Mouse (Mus musculus) neural tube, embryonic 15.5 days (tissue): ENCODE measurements around the gene Zmiz2. TPM values are rescaled to one million over a fixed set of nuclear protein-coding genes. Genes with fewer than 3 reads are reported as not detected.
"Not testable (repeated sequence)": the region's sequence is repeated elsewhere in the genome, so short reads cannot be mapped to it uniquely, and the experiment has no call there.

ENCODE experiments used
- ATAC-seq: fragments of 200-750 bp; cut with Nextera tagmentation; 2 replicates; pipeline ENCODE4 v1.8.0; 2017; ENCODE audit warnings: mild to moderate bottlenecking, moderate TSS enrichment, moderate library complexity; ENCODE audit not compliant: low FRiP score
- H3K27ac ChIP-seq: fragments of 300-500 bp; sonication (generic); replicated peaks from 2 replicates; pipeline ENCODE4 v1.5.1; 2015; ENCODE audit warnings: mild to moderate bottlenecking, inconsistent platforms
- H3K27me3 ChIP-seq: fragments of 300-500 bp; sonication (generic); replicated peaks from 2 replicates; pipeline ENCODE4 v1.6.1; 2015; ENCODE audit warnings: inconsistent platforms
- H3K36me3 ChIP-seq: fragments of 300-500 bp; sonication (generic); 2 replicates; pipeline ENCODE4 v1.6.1; 2015; ENCODE audit warnings: inconsistent platforms
- H3K4me1 ChIP-seq: fragments of 300-500 bp; sonication (generic); 2 replicates; pipeline ENCODE4 v1.6.1; 2015; ENCODE audit warnings: inconsistent platforms
- H3K4me2 ChIP-seq: fragments of 300-500 bp; sonication (generic); 2 replicates; pipeline ENCODE4 v1.6.1; 2015; ENCODE audit warnings: inconsistent platforms, mild to moderate bottlenecking, moderate library complexity
- H3K4me3 ChIP-seq: fragments of 300-500 bp; sonication (generic); replicated peaks from 2 replicates; pipeline ENCODE4 v1.5.1; 2015; ENCODE audit warnings: mild to moderate bottlenecking, inconsistent platforms
- H3K9ac ChIP-seq: fragments of 300-500 bp; sonication (generic); replicated peaks from 2 replicates; pipeline ENCODE4 v1.6.1; 2015; ENCODE audit warnings: mild to moderate bottlenecking, inconsistent platforms
- H3K9me3 ChIP-seq: fragments of 300-500 bp; sonication (generic); replicated peaks from 2 replicates; pipeline ENCODE4 v1.6.1; 2016; ENCODE audit warnings: inconsistent platforms
- WGBS: fragments of 180-500 bp; shearing (Covaris S2); methylation state at CpG from one replicate; pipeline ENCODE4 v1.1.7; 2015; ENCODE audit warnings: mixed read lengths; 5-methylcytosine and 5-hydroxymethylcytosine counted together
- polyA plus RNA-seq: library from polyadenylated mRNA; unstranded; fragments of >200 nt; fragmentation: Nextera tagmentation; extraction: Ambion mirVana; gene quantifications from 2 replicates; pipeline ENCODE4 v1.2.1, GENCODE M21; 2015

Gene Zmiz2
- polyA plus RNA-seq, 1 experiment from 2014 or later, result 28.3 TPM

DNA sequence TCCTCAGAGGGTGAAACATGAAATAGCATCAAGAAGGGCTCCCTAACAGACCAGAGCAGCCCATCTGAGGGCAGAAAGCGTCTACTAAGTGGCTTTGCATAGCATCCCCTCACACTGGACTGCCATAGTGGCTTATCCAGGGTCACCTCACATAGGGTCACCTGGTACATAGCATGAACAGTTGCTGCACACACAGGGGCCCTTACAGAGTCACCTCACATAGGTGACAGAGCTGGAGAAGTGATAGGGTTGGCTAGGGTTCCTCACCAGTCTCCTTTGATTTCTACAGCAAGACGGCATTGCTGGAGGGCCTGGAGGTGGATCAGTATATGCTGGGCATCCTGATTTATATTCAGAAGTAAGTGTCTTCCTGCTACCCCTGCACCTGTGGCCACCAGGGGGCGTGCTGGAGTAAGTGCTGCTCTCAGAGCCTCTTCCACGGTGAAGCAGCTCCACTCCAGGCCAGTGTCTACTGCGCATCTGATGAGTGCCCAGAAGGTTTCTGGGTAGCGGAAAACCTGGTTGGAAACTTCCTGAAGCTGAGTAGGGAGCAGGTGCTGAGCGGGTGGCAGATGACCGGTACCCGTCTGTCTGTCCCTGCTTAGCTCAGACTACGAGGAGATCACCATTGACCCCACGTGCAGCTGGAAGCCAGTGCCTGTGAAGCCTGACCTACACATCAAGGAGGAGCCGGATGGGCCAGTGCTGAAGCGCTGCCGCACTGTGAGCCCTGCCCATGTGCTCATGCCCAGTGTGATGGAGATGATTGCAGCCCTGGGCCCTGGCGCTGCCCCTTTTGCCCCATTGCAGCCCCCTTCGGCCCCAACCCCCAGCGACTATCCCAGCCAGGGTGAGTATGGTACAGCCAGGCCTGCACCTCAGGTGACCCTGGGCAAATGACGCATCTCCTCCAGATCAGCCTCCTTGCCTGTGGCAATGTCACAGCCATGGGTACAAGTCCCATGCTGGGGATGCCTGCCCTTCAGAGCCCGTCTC, 13.9 kb downstream of the Zmiz2 start:
- Histone ChIP-seq H3K9me3 (no peaks in the 10 kb centered on the region), H3K4me2 (no peak overlapping the region), H3K27me3 (no peaks in the 10 kb centered on the region), H3K36me3 (peaks cover 83% of the 10 kb centered on the region), H3K4me1 (peaks cover 27% of the 10 kb centered on the region), H3K9ac (no peak overlapping the region), H3K27ac (no peak overlapping the region), H3K4me3 (no peak overlapping the region)
- WGBS, result 89% methylated on average over 19 of the region's 19 CpGs
- ATAC-seq, result no peak

DNA sequence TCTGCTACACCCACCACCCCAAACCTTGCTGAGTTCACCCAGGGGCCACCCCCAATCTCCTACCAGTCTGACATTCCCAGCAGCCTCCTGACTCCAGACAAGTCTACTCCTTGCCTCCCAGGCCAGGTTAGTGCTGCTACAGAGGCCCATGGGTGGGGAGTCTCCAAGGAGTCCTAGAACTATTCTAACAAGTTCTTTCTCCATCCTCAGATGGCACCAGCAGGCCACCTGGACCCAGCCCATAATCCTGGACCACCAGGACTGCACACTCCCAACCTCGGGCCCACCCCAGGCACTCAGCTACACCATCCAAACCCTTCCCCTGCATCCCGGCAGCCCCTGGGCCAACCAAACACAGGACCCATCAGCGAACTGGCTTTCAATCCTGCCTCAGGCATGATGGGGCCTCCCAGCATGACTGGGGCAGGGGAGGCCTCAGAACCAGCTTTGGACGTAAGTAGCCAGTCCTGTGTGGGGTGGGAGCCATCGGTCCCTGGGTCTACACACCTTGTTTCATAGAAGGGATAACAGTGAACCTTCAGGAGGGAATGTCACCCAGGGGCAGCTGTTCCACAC, 15.0 kb downstream of the Zmiz2 start:
- no peaks in the 10 kb centered on the region for H3K9me3 ChIP-seq
- H3K4me3 ChIP-seq, result no peak overlapping the region
- peaks cover 27% of the 10 kb centered on the region for H3K4me1 ChIP-seq
- no peaks in the 10 kb centered on the region for H3K27me3 ChIP-seq
- H3K9ac ChIP-seq, result no peak overlapping the region
- peaks cover 73% of the 10 kb centered on the region for H3K36me3 ChIP-seq
- ATAC-seq, result no peak
- H3K4me2 ChIP-seq, result no peak overlapping the region
- WGBS, result 87% methylated on average over 5 of the region's 5 CpGs
- H3K27ac ChIP-seq, result no peak overlapping the region

DNA sequence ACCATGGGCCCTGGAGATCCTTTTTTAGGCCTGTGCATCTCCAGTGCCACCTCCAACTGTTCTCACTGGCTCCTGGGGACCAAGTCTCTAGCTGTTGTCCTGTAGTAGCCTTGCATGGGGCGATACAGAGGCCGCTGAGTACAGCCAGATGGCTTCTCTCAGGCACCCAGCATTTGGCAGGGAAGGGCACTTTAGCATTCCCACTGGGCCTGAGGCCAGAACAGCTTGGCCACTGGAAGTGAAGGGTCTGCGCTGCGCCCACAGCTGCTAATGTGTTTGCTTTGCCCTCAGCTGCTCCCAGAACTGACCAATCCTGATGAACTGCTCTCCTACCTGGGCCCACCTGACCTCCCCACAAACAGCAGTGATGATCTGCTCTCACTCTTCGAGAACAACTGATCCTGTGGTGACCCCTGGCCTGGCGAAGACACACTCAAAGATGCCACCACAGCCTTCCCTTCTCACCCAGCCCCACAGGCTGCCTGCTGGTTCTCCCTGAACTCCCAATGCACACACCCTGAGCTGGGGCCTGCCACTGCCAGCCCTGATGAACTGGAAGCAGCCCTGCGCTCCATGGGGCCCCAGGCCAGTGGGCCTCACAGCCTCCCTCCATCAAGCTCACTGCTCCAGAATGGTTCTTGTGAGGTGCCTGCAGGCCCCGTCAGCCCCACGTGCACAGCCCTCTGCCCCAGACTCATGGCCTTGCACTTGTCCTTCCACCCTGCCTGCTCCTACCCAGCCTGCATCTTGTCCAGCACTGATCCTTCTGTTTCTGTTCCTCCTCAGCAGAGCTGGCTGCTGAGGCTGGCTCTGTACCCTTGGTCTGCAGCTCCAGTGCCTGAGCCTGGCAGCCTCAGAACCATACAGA, 16.1 kb downstream of the Zmiz2 start:
- Histone ChIP-seq H3K4me2 (no peak overlapping the region), H3K27me3 (no peaks in the 10 kb centered on the region), H3K4me1 (peaks cover 27% of the 10 kb centered on the region), H3K27ac (peak overlapping the region; percentile 75), H3K9ac (0 out of 2 replicates have a peak overlapping the region, but pooled peaks have one; percentile 3), H3K4me3 (no peak overlapping the region), H3K36me3 (peaks cover 63% of the 10 kb centered on the region), H3K9me3 (no peaks in the 10 kb centered on the region)
- ATAC-seq, result no peak
- 90% methylated on average over 9 of the region's 9 CpGs for WGBS

DNA sequence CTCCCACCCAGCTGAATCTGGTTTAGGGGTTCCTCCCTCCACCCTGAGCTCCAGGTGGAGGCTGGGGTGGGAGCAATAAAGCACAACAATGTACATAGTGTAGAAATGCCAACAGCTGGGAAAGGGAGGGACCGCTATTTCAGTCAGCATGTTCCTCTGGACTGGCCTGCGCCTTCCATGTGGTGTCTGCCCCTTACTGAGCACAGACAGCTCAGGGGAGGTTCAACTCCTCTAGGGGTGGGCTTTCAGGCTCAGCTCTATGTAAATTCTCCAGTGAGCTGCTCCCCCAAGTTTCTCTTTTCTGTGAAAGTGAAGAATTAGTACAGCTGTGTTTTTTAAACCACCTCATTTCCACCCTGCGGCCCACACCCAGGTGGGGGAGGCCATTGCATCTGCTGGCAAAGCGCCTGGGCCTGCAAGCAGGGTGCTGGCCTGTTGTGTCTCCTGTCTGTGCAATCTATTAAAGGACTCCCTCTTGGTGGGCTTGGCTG, 16.8 kb downstream of the Zmiz2 start:
- peaks cover 56% of the 10 kb centered on the region for H3K36me3 ChIP-seq
- ATAC-seq, result no peak
- H3K27ac ChIP-seq, result peak overlapping the region; percentile 75
- no peaks in the 10 kb centered on the region for H3K9me3 ChIP-seq
- H3K27me3 ChIP-seq, result no peaks in the 10 kb centered on the region
- 73% methylated on average over 4 of the region's 4 CpGs for WGBS
- H3K4me2 ChIP-seq, result no peak overlapping the region
- no peak overlapping the region for H3K4me3 ChIP-seq
- peaks cover 27% of the 10 kb centered on the region for H3K4me1 ChIP-seq
- H3K9ac ChIP-seq, result 0 out of 2 replicates have a peak overlapping the region, but pooled peaks have one; percentile 17

DNA sequence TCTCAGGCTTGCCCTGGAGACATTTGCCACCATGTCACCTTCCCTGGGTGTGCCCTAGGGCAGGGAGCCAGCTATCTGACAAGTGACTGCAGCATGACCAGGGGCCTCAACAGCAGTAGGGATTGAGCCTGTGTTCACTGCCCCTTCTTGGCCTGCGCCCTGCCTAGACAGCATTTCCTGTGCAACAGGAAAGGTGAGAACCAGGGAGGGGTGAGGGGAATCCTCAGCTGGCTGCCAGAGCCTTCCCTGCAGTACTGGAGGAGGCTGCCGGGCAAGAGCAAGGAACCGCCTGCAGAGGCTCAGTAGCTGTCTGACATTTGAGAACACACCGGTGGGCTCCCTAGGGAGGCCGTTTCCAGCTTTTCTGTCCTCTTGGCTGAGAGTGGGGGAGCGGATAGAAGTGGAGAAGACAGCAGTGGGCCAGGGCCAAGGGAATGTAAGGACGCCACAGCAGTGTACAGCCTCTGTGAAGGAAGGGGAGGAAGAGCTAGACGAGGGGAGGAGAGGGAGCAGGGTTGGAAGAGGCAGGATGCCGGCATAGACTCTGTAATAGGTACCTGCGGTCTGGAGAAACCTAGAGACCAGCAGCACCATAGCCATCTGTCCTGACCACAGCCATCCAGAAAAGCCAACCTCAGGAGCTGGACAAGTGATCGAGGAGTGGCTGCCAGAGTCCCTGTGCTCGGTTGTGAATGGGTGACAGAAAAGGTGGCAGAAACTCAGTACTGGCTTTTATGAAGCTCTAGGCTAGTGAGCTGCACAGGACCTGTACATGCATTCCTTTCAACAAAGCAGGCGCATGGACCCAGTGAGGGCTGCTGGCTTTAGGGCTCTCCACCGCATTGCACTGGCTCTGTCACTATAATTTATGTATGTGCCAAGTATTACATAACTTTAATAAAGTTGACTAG, 17.6 kb downstream of the Zmiz2 start:
- 0 out of 2 replicates have a peak overlapping the region, but pooled peaks have one; percentile 17 for H3K9ac ChIP-seq
- H3K36me3 ChIP-seq, result peaks cover 47% of the 10 kb centered on the region
- peak; percentile 28; the same call in 1 of the 2 replicates for ATAC-seq
- WGBS, result 48% methylated on average over 14 of the region's 14 CpGs
- peak overlapping the region; percentile 13; the same call in 1 of the 2 replicates for H3K4me2 ChIP-seq
- peak overlapping the region; percentile 75 for H3K27ac ChIP-seq
- no peaks in the 10 kb centered on the region for H3K9me3 ChIP-seq
- peaks cover 27% of the 10 kb centered on the region for H3K4me1 ChIP-seq
- no peaks in the 10 kb centered on the region for H3K27me3 ChIP-seq
- no peak overlapping the region for H3K4me3 ChIP-seq

DNA sequence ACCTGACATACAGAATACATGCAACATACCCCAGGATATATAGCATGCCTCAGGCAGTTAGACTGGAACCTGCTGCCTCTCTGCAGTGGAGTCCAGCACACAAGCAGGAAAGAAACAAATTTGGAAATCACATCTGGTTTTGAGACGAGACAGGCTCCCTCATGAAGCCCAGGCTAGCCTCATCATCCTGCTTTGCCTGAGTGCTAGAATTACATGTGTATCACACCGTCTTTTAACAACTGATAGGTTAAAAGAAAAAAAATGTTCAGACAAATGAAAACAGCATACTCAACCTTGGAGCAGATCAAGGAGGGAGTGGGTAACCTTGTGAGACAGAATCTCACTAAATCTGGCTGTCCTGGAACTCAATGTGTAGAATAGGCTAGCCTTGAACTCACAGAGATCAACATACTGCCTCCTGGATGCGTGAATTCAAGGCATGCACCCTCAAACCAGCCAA, 18.3 kb downstream of the Zmiz2 start:
- no peak overlapping the region for H3K4me3 ChIP-seq
- no peak for ATAC-seq
- H3K9me3 ChIP-seq, result no peaks in the 10 kb centered on the region
- no peaks in the 10 kb centered on the region for H3K27me3 ChIP-seq
- no peak overlapping the region for H3K4me2 ChIP-seq
- peaks cover 40% of the 10 kb centered on the region for H3K36me3 ChIP-seq
- H3K27ac ChIP-seq, result 0 out of 2 replicates have a peak overlapping the region, but pooled peaks have one; percentile 75
- WGBS, result 95% methylated on average over 3 of the region's 3 CpGs
- H3K9ac ChIP-seq, result no peak overlapping the region
- peaks cover 27% of the 10 kb centered on the region for H3K4me1 ChIP-seq

DNA sequence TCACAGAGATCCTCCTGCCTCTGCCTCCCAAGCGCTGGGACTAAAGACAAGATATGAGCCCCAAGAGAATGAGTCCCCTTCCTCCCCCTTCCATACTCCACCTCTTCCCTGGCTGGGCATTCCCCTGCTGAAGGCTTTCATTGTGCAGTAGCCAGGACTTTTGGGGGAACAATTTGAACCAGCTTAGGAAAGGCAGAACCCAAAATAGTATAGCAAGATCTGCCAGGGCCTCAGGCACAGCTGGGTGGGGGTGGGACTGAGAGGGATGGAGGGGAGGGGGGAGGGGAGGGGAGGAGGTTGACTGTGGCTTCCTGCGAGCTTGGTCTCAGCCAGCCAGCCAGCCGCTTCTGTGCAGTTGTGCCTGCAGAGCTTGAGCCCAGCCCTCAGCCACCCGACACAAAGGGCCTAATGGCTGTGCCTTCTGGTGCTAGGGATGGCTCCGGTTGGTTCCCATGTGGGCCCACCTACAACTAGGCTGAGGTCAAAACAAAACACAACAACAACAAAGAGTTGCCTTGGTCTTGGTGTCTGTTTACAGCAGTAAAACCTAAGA, 21.3 kb downstream of the Zmiz2 start:
- peaks cover 11% of the 10 kb centered on the region for H3K36me3 ChIP-seq
- no peak overlapping the region for H3K9ac ChIP-seq
- no peak overlapping the region for H3K4me3 ChIP-seq
- H3K9me3 ChIP-seq, result no peaks in the 10 kb centered on the region
- H3K4me2 ChIP-seq, result no peak overlapping the region
- H3K27ac ChIP-seq, result no peak overlapping the region
- H3K27me3 ChIP-seq, result no peaks in the 10 kb centered on the region
- 45% methylated on average over 5 of the region's 5 CpGs for WGBS
- ATAC-seq, result no peak
- H3K4me1 ChIP-seq, result peaks cover 25% of the 10 kb centered on the region

DNA sequence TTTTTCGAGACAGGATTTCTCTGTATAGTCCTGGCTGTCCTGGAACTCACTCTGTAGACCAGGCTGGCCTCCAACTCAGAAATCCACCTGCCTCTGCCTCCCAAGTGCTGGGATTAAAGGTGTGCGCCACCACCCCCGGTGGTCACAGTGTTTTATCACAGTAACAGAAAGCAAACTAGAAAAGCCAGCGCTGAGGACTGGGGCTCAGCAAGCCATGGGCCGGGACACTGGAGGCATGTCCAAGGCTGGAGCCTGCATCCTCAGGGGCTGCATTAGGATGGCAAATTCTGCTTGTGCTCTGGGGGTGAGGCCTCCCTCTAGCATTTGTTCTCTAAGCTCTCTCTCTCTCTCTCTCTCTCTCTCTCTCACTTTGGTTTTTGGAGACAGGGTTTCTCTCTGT, 21.9 kb downstream of the Zmiz2 start:
- H3K4me2 ChIP-seq, H3K27ac ChIP-seq, H3K4me3 ChIP-seq, H3K9me3 ChIP-seq, H3K27me3 ChIP-seq, ATAC-seq, H3K36me3 ChIP-seq, H3K9ac ChIP-seq: not testable (repeated sequence)
- 89% methylated on average over 5 of the region's 5 CpGs for WGBS
- H3K4me1 ChIP-seq, result peaks cover 21% of the 10 kb centered on the region

DNA sequence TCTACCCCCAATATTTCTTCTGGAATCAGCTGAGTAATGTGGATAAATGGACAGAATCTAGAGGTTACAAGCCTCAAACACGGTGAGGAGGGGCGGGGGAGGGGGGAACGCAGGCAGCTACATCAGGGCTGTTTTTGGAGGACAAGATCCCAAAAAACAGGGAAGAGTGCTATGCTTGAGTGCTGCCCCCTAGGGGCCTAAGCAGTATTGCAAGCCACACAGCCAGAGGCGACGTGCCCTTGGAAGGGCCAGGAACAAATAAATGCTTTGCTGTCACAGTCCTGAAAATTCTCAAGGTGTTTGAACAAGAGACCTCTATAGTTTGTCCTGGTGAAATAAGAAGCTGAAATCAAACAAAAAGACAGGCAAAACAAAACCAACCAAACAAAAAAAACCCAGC, 22.8 kb downstream of the Zmiz2 start:
- 5% methylated on average over 5 of the region's 5 CpGs for WGBS
- Histone ChIP-seq H3K9me3 (no peaks in the 10 kb centered on the region), H3K4me1 (peaks cover 12% of the 10 kb centered on the region), H3K27me3 (no peaks in the 10 kb centered on the region), H3K27ac (no peak overlapping the region), H3K36me3 (no peaks in the 10 kb centered on the region), H3K4me2 (no peak overlapping the region), H3K4me3 (no peak overlapping the region), H3K9ac (no peak overlapping the region)
- ATAC-seq, result no peak

DNA sequence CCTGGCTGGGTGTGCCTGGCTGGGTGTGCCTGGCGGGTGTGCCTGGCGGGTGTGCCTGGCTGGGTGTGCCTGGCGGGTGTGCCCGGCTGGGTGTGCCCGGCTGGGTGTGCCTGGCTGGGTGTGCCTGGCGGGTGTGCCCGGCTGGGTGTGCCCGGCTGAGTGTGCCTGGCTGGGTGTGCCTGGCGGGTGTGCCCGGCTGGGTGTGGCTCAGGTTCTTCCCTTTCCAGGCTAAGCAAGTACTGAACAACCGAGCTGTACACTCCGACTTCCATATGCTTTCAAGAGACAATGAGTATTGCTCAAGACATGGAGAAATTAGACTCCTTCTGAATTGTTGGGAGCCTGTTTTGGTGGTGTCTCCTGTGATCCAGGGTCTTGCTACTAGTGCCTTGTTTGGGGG, 24.4 kb downstream of the Zmiz2 start:
- H3K27ac ChIP-seq, result no peak overlapping the region
- H3K9ac ChIP-seq, result no peak overlapping the region
- H3K4me2 ChIP-seq, result no peak overlapping the region
- H3K9me3 ChIP-seq, result no peaks in the 10 kb centered on the region
- peaks cover 25% of the 10 kb centered on the region for H3K4me1 ChIP-seq
- WGBS, result 98% methylated on average over 10 of the region's 12 CpGs
- no peak for ATAC-seq
- H3K27me3 ChIP-seq, result no peaks in the 10 kb centered on the region
- H3K36me3 ChIP-seq, result no peaks in the 10 kb centered on the region
- no peak overlapping the region for H3K4me3 ChIP-seq
